Mouse (Mus musculus) bone marrow macrophage, adult 2 months (primary cell): ENCODE measurements around the gene Mepe. TPM values are rescaled to one million over a fixed set of nuclear protein-coding genes. Genes with fewer than 3 reads are reported as not detected.

Source experiments
- H3K27ac ChIP-seq: 2 replicates; pipeline ENCODE4 v1.5.1; 2012; ENCODE audit warnings: low read depth, low read length; ENCODE audit not compliant: insufficient read depth
- H3K4me1 ChIP-seq: 2 replicates; pipeline ENCODE4 v1.6.1; 2012; ENCODE audit warnings: low read length; ENCODE audit not compliant: control insufficient read depth, insufficient read depth
- H3K4me3 ChIP-seq: 2 replicates; pipeline ENCODE4 v1.5.1; 2012; ENCODE audit warnings: mild to moderate bottlenecking, low read length, moderate library complexity; ENCODE audit not compliant: insufficient read depth
- CTCF ChIP-seq: IDR thresholded peaks from 2 replicates; pipeline ENCODE4 v1.5.1; 2012; ENCODE audit warnings: low read depth, mild to moderate bottlenecking, low read length, moderate library complexity
- POLR2A ChIP-seq: IDR thresholded peaks from 2 replicates; pipeline ENCODE4 v1.6.1; 2012; ENCODE audit warnings: mild to moderate bottlenecking, low read depth, low read length, borderline replicate concordance
- polyA plus RNA-seq: library from polyadenylated mRNA; stranded (reverse); fragments of >200 nt; gene quantifications from 2 replicates; pipeline ENCODE4 v1.2.4, GENCODE M21; 2012; ENCODE audit not compliant: missing spikeins, insufficient read depth, insufficient read length

Mepe gene
- polyA plus RNA-seq, 1 experiment: not detected

- Histone ChIP-seq H3K4me3 (no peak overlapping the region), H3K4me1 (0 out of 2 replicates have a peak, but pooled peaks cover 2% of the 10 kb centered on the region), H3K27ac (no peak overlapping the region)
- TF ChIP-seq CTCF: no peak
- TF ChIP-seq POLR2A: no peak
These were observed 7.2 kb downstream of the Mepe start for GRCm38 (mm10) chr5:104332296-104332695.

GRCm38 (mm10) chr5:104333231-104333640, 8.1 kb downstream of the Mepe start:
- Histone ChIP-seq H3K4me3 (no peak overlapping the region), H3K4me1 (0 out of 2 replicates have a peak, but pooled peaks cover 2% of the 10 kb centered on the region), H3K27ac (no peak overlapping the region)
- TF ChIP-seq CTCF (no peak), POLR2A (no peak)

- Histone ChIP-seq H3K4me1 (0 out of 2 replicates have a peak, but pooled peaks cover 2% of the 10 kb centered on the region), H3K4me3 (no peak overlapping the region), H3K27ac (no peak overlapping the region)
- TF ChIP-seq POLR2A: no peak
- no peak for TF ChIP-seq CTCF
These were observed 8.5 kb downstream of the Mepe start for GRCm38 (mm10) chr5:104333643-104334042.

- TF ChIP-seq CTCF: no peak
- TF ChIP-seq POLR2A: no peak
- no peak overlapping the region for H3K27ac ChIP-seq
- 0 out of 2 replicates have a peak, but pooled peaks cover 2% of the 10 kb centered on the region for H3K4me1 ChIP-seq
- H3K4me3 ChIP-seq: no peak overlapping the region
These were observed 9.4 kb downstream of the Mepe start for GRCm38 (mm10) chr5:104334516-104334915.

GRCm38 (mm10) chr5:104335962-104336361, 10.8 kb downstream of the Mepe start:
- no peak overlapping the region for H3K27ac ChIP-seq
- 0 out of 2 replicates have a peak, but pooled peaks cover 2% of the 10 kb centered on the region for H3K4me1 ChIP-seq
- no peak overlapping the region for H3K4me3 ChIP-seq
- TF ChIP-seq CTCF (no peak), POLR2A (no peak)

- Histone ChIP-seq H3K4me1 (0 out of 2 replicates have a peak, but pooled peaks cover 2% of the 10 kb centered on the region), H3K4me3 (no peak overlapping the region), H3K27ac (no peak overlapping the region)
- TF ChIP-seq CTCF: no peak
- TF ChIP-seq POLR2A: no peak
These were observed 12.4 kb downstream of the Mepe start for GRCm38 (mm10) chr5:104337491-104337890.

- no peak overlapping the region for H3K27ac ChIP-seq
- TF ChIP-seq POLR2A: no peak
- H3K4me1 ChIP-seq: 0 out of 2 replicates have a peak, but pooled peaks cover 2% of the 10 kb centered on the region
- H3K4me3 ChIP-seq: no peak overlapping the region
These were observed 13.9 kb downstream of the Mepe start for GRCm38 (mm10) chr5:104339009-104339408.

- TF ChIP-seq CTCF (peak; percentile 73), POLR2A (no peak)
- Histone ChIP-seq H3K4me3 (no peak overlapping the region), H3K4me1 (peaks cover 7% of the 10 kb centered on the region), H3K27ac (no peak overlapping the region)
These were observed 14.8 kb downstream of the Mepe start for GRCm38 (mm10) chr5:104339706-104340512.

GRCm38 (mm10) chr5:104340513-104340829, 15.3 kb downstream of the Mepe start:
- Histone ChIP-seq H3K4me1 (peaks cover 13% of the 10 kb centered on the region), H3K4me3 (no peak overlapping the region), H3K27ac (no peak overlapping the region)
- no peak for TF ChIP-seq POLR2A
- TF ChIP-seq CTCF: no peak

GRCm38 (mm10) chr5:104342881-104343280, 17.8 kb downstream of the Mepe start:
- TF ChIP-seq CTCF: 0 out of 2 replicates have a peak, but pooled peaks have one; percentile 10
- no peak for TF ChIP-seq POLR2A
- Histone ChIP-seq H3K4me3 (no peak overlapping the region), H3K27ac (no peak overlapping the region), H3K4me1 (peaks cover 20% of the 10 kb centered on the region)

- Histone ChIP-seq H3K4me3 (no peak overlapping the region), H3K27ac (peak overlapping the region; percentile 36), H3K4me1 (peaks cover 21% of the 10 kb centered on the region)
- TF ChIP-seq CTCF (peak; percentile 60), POLR2A (no peak)
These were observed 19.6 kb downstream of the Mepe start for GRCm38 (mm10) chr5:104344526-104345240.
